Mouse (Mus musculus) lung, postnatal 0 days (tissue): ENCODE data around the gene Arhgap15. TPM values are rescaled to one million over a fixed set of nuclear protein-coding genes. Genes with fewer than 3 reads are reported as not detected.

ENCODE experiments used
- ATAC-seq: fragments of 200-750 bp; cut with Nextera tagmentation; 2 replicates; pipeline ENCODE4 v1.8.0; 2017; ENCODE audit warnings: moderate library complexity
- DNase-seq: peaks from one replicate; pipeline ENCODE4 v3.0.0-alpha.2; 2016; ENCODE audit warnings: low spot score
- H3K27ac ChIP-seq: fragments of 300-500 bp; sonication (generic); 2 replicates; pipeline ENCODE4 v1.5.1; 2014; ENCODE audit warnings: antibody characterized with exemption, mild to moderate bottlenecking, low read length, mixed read lengths
- H3K27me3 ChIP-seq: fragments of 300-500 bp; sonication (generic); replicated peaks from 2 replicates; pipeline ENCODE4 v1.6.1; 2014; ENCODE audit warnings: low read length, mixed read lengths; ENCODE audit not compliant: insufficient read depth
- H3K36me3 ChIP-seq: fragments of 300-500 bp; sonication (generic); 2 replicates; pipeline ENCODE4 v1.6.1; 2014; ENCODE audit warnings: low read length, mixed read lengths; ENCODE audit not compliant: insufficient read depth
- H3K4me1 ChIP-seq: fragments of 300-500 bp; sonication (generic); 2 replicates; pipeline ENCODE4 v1.6.1; 2014; ENCODE audit warnings: antibody characterized with exemption, low read depth, low read length, mixed read lengths; ENCODE audit not compliant: insufficient read depth
- H3K4me2 ChIP-seq: fragments of 300-500 bp; sonication (generic); replicated peaks from 2 replicates; pipeline ENCODE4 v1.6.1; 2014; ENCODE audit warnings: low read depth, mild to moderate bottlenecking, low read length, moderate library complexity, mixed read lengths
- H3K4me3 ChIP-seq: fragments of 300-500 bp; sonication (generic); 2 replicates; pipeline ENCODE4 v1.5.1; 2014; ENCODE audit warnings: low read depth, low read length
- H3K9ac ChIP-seq: fragments of 300-500 bp; sonication (generic); replicated peaks from 2 replicates; pipeline ENCODE4 v1.6.1; 2014; ENCODE audit warnings: low read depth, mild to moderate bottlenecking
- H3K9me3 ChIP-seq: fragments of 300-500 bp; sonication (generic); 2 replicates; pipeline ENCODE4 v1.6.1; 2016; ENCODE audit warnings: low read length, mixed read lengths
- CTCF ChIP-seq: IDR thresholded peaks from 2 replicates; pipeline ENCODE4 v1.5.1; 2016; ENCODE audit warnings: antibody characterized with exemption, mild to moderate bottlenecking
- EP300 ChIP-seq: IDR thresholded peaks from 2 replicates; pipeline ENCODE4 v1.6.1; 2016; ENCODE audit warnings: antibody characterized with exemption, mild to moderate bottlenecking, control low read depth
- WGBS: fragments of 180-500 bp; shearing (Covaris S2); extraction: QIAGEN DNeasy Blood & Tissue Kit; methylation state at CpG from one replicate; pipeline ENCODE4 v1.1.7; 2014; 5-methylcytosine and 5-hydroxymethylcytosine counted together
- polyA plus RNA-seq: library from polyadenylated mRNA; unstranded; fragments of >200 nt; fragmentation: Nextera tagmentation; extraction: Ambion mirVana; gene quantifications from 2 replicates; pipeline ENCODE4 v1.2.1, GENCODE M21; 2015

Arhgap15 gene
- polyA plus RNA-seq, 1 experiment from 2014 or later, result 1.5 TPM

DNA sequence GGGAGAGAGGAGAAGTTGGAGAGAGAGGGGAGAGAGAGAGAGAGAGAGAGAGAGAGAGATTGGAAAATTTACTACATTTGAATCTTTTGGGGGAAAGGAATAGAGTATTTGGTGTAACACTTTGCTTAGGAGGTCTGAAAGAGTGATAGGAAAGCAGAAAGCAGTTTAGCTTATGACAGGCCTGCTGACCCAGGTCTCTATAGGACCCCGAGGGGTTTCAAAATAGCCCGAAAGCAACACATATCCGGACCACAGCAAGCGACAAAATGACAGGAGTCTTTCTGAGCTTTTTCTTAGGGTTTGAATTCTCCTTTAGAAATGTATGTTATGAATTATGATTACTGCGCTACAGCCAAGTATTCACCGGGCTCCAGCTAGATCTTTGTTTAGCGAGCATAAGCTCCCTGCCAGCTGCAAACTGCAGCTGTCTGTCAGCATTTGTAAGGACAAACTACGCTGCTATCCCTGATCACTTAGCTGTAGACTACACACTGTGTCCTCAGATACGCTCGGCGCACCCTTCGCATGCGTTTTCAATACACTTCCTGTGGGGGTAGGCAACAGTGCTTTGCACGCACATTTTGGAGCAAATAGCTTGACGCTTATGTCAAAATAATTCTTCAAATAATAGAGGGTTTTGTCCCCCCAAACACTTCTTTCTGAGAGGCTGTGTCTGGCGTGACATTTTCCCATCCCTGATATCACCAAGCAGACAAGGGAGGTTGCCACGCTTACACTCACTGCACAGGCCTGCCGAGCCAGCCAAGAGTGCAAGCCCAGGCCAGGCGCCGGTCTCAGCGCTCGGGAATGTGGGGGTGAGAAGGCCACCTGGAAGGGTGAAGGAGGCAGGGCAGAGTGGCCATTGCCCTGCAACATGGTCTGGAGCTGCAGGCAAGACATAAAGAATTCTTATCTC lies 355.9 kb downstream of the Arhgap15 start:
- Histone ChIP-seq H3K27ac (peak overlapping the region; percentile 75), H3K9me3 (no peaks in the 10 kb centered on the region), H3K9ac (no peak overlapping the region), H3K4me3 (no peak overlapping the region), H3K27me3 (no peaks in the 10 kb centered on the region), H3K36me3 (no peaks in the 10 kb centered on the region), H3K4me2 (peak overlapping the region; percentile 20; the same call in 1 of the 2 replicates), H3K4me1 (no peaks in the 10 kb centered on the region; the same call in 1 of the 2 replicates)
- peak; percentile 64 for DNase-seq
- TF ChIP-seq EP300 (no peak), CTCF (no peak)
- WGBS, result 41% methylated on average over 22 of the region's 22 CpGs
- peak; percentile 83 for ATAC-seq

DNA sequence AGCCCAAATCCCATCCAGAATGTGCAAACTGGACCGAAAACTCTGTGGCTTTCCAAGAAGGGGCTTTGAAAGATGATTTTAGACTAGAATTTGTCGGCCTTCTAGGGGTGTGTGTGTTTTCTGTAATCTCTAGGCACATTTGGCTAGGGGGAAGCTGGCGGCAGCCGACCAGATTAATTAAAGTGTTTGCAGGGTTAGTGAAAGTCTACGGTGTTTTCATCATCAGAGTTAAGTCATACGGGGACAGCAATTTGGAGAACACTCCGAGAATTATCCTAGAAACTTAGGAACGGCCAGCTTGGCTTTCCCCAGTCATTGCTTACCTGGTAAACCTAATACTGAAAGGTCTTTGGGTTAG lies 356.6 kb downstream of the Arhgap15 start:
- no peaks in the 10 kb centered on the region for H3K27me3 ChIP-seq
- H3K4me3 ChIP-seq, result no peak overlapping the region
- H3K9me3 ChIP-seq, result no peaks in the 10 kb centered on the region
- no peak overlapping the region; the same call in 1 of the 2 replicates for H3K4me2 ChIP-seq
- H3K36me3 ChIP-seq, result no peaks in the 10 kb centered on the region
- peak overlapping the region; percentile 75 for H3K27ac ChIP-seq
- H3K9ac ChIP-seq, result no peak overlapping the region
- H3K4me1 ChIP-seq, result no peaks in the 10 kb centered on the region; the same call in 1 of the 2 replicates
- 56% methylated on average over 8 of the region's 8 CpGs for WGBS
- ATAC-seq (no peak), DNase-seq (no peak)
- no peak for TF ChIP-seq EP300
- TF ChIP-seq CTCF, result no peak

DNA sequence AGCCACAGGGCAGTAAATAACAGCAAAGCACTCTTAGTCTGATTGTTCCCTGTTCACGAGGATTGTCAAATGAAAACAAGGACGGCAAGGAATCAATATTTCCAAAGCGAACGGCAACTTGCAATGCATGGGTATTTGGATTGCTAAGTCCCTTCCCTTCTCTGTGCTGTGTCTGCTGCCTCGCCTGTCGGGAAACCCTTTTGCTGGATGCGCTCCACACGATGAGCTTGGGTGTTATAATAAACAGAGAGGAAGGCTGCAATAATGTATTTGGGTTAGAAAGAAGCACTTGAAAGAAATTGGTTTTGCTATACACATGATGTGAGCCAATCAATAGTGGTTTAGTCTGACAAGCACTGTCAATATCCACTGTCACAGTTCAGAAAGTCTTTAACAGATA lies 357.7 kb downstream of the Arhgap15 start:
- no peak overlapping the region for H3K4me2 ChIP-seq
- no peaks in the 10 kb centered on the region for H3K9me3 ChIP-seq
- H3K9ac ChIP-seq, result no peak overlapping the region
- H3K4me3 ChIP-seq, result no peak overlapping the region
- WGBS, result 64% methylated on average over 8 of the region's 8 CpGs
- H3K27me3 ChIP-seq, result no peaks in the 10 kb centered on the region
- TF ChIP-seq EP300 (no peak), CTCF (no peak)
- H3K4me1 ChIP-seq, result no peaks in the 10 kb centered on the region; the same call in 1 of the 2 replicates
- no peak overlapping the region for H3K27ac ChIP-seq
- no peak for ATAC-seq
- H3K36me3 ChIP-seq, result no peaks in the 10 kb centered on the region
- no peak for DNase-seq

DNA sequence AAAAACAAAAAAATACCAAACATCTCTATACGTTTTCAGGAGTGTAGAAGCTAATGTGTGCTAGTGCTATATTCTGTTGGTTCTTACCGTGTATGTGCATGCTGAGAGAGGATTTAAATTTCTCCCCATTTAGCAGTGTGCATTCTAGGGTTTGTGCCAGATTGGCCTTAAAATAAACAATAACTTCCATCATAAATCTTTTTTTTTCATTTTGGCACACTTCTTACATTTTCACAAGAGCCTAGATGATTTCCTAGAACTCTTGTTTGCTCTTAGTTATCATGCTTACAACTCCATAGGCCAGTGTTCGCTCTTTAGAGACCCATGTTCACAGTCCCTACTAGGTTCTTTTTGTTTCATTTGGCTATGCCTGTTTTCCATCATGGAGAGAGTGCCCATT lies 362.7 kb downstream of the Arhgap15 start:
- H3K4me3 ChIP-seq, result no peak overlapping the region
- TF ChIP-seq EP300 (no peak), CTCF (no peak)
- H3K9ac ChIP-seq, result no peak overlapping the region
- no peak overlapping the region for H3K4me2 ChIP-seq
- ATAC-seq (no peak), DNase-seq (peak; percentile 34)
- peaks cover 3% of the 10 kb centered on the region for H3K4me1 ChIP-seq
- H3K9me3 ChIP-seq, result no peaks in the 10 kb centered on the region
- no peak overlapping the region for H3K27ac ChIP-seq
- no peaks in the 10 kb centered on the region for H3K27me3 ChIP-seq
- 53% methylated on average over 3 of the region's 3 CpGs for WGBS
- no peaks in the 10 kb centered on the region for H3K36me3 ChIP-seq

DNA sequence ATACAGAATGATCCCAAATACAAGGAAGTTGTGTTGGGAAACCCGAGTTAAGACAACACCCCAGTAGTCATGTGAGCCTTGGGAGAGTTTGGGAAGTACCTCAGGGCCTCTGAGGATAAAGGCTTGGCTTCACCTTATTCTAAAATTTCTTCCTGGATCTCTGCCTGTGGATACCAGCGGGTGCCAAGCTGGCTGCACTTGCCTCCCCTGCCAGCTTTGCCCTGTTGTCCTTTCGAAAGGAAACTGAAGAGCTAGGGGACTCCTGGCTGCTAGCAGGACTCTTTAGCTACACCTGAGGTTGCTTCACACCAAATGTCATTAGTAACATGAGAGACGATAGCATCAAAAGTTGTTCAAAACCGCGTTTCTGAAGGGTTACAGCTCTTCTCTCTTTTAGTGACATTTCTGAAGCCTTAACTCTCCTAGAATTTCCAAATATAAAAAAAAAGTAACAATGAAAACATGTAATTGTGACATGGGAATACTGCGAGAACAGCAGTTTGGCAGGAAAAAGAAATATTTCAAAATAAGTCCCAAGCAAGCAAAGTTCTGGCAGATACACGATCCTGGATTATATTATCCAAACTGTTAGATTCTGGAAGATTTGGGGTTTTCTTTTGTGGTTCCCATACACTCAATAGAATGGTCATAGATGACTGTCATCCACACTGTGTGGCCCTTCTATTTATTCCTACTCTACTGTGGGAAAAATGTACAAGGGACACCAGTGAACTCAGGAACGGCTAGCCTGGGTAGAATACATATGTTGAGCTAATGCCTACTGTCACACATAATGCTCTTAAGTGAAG lies 364.6 kb downstream of the Arhgap15 start:
- peak; percentile 35; the same call in 1 of the 2 replicates for ATAC-seq

DNA sequence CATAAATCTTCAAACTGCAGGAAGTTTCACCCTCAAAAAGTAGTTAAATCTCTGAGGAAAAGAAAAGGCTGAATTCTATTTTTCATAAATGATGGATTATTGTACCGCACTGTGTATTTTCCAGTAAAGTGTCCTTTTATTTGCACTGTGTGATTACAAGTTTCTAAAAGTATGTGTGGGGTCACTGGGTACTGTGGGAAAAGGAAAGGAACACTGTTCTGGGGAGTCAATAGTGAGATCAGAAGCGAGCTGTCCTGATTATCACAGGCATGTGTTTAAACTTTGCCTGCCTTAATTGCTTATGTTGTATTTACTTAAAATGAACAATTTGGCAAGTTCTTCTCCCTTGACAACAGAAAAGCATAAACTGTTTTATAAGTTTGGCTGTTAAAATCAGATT lies 365.7 kb downstream of the Arhgap15 start:
- H3K4me2 ChIP-seq, result no peak overlapping the region
- DNase-seq, result peak; percentile 28
- WGBS, result 28% methylated on average over 2 of the region's 2 CpGs
- H3K36me3 ChIP-seq, result no peaks in the 10 kb centered on the region
- no peak overlapping the region for H3K4me3 ChIP-seq
- TF ChIP-seq CTCF (no peak), EP300 (peak; percentile 28; the same call in 1 of the 2 replicates)
- no peaks in the 10 kb centered on the region for H3K9me3 ChIP-seq
- no peak overlapping the region for H3K9ac ChIP-seq
- H3K27ac ChIP-seq, result no peak overlapping the region
- no peaks in the 10 kb centered on the region for H3K27me3 ChIP-seq
- no peak for ATAC-seq
- peaks cover 3% of the 10 kb centered on the region for H3K4me1 ChIP-seq

More for the DNA sequence above, 364.6 kb downstream of the Arhgap15 start:
- no peak overlapping the region for H3K9ac ChIP-seq
- H3K4me3 ChIP-seq, result no peak overlapping the region
- TF ChIP-seq EP300 (no peak), CTCF (no peak)
- 52% methylated on average over 9 of the region's 9 CpGs for WGBS
- no peaks in the 10 kb centered on the region for H3K27me3 ChIP-seq
- H3K36me3 ChIP-seq, result no peaks in the 10 kb centered on the region
- peaks cover 3% of the 10 kb centered on the region for H3K4me1 ChIP-seq
- H3K9me3 ChIP-seq, result no peaks in the 10 kb centered on the region
- H3K27ac ChIP-seq, result peak overlapping the region; percentile 73
- H3K4me2 ChIP-seq, result 0 out of 2 replicates have a peak overlapping the region, but pooled peaks have one; percentile 6
- DNase-seq, result peak; percentile 89
